Mouse (Mus musculus) megakaryocyte-erythroid progenitor cell, adult 5-6 weeks (primary cell): Measurements from ENCODE around the gene Sept4. TPM values are rescaled to one million over a fixed set of nuclear protein-coding genes. Genes with fewer than 3 reads are reported as not detected.

Experiments
- total RNA-seq, 2 experiments: library from RNA; stranded (forward) in 1 of 2; stranded (reverse) in 1 of 2; fragments of 200-1000, 215-1000 nt in 1 of 2; fragments of >200 nt in 1 of 2; fragmentation: Nextera tagmentation in 1 of 2; gene quantifications; 2 replicates each; pipeline ENCODE4 v1.2.3; 2014 to 2017

Sept4 gene
- total RNA-seq, 2 experiments from 2014 or later = 21.6 to 24.5 TPM

Other genes starting within 250 kb of the Sept4 start
- gene Ppm1e, start 209.9 kb upstream of the Sept4 start, total RNA-seq (2014; fragmentation: Nextera tagmentation) = 0.96 and 1.4 TPM in 2 replicates
- 2.8 and 6.4 TPM in 2 replicates for gene Ppm1e, start 209.9 kb upstream of the Sept4 start, total RNA-seq (2017)
- gene Rad51c, start 163.9 kb upstream of the Sept4 start, total RNA-seq (2014; fragmentation: Nextera tagmentation) = 1.3 and 1.9 TPM in 2 replicates
- 0.72 and 12.6 TPM in 2 replicates for gene Rad51c, start 163.9 kb upstream of the Sept4 start, total RNA-seq (2017)
- gene Tex14, start 163.8 kb upstream of the Sept4 start, total RNA-seq (2014; fragmentation: Nextera tagmentation) = 0.45 TPM in 1 of 2 replicates, not detected in the other
- not detected in 2 replicates for gene Tex14, start 163.8 kb upstream of the Sept4 start, total RNA-seq (2017)
- not detected in 2 replicates for gene Gm11492, start 2.2 kb upstream of the Sept4 start, total RNA-seq (2014; fragmentation: Nextera tagmentation)
- gene Gm11492, start 2.2 kb upstream of the Sept4 start, total RNA-seq (2017) = not detected in 2 replicates
- gene Mtmr4, start 23.3 kb downstream of the Sept4 start, total RNA-seq (2014; fragmentation: Nextera tagmentation) = 18.7 and 31.1 TPM in 2 replicates
- gene Mtmr4, start 23.3 kb downstream of the Sept4 start, total RNA-seq (2017) = 19.9 and 21.8 TPM in 2 replicates
- gene Hsf5, start 48.3 kb downstream of the Sept4 start, total RNA-seq (2014; fragmentation: Nextera tagmentation) = not detected in 2 replicates
- gene Hsf5, start 48.3 kb downstream of the Sept4 start, total RNA-seq (2017) = 0.19 TPM in 1 of 2 replicates, not detected in the other
- gene Rnf43, start 93.8 kb downstream of the Sept4 start, total RNA-seq (2014; fragmentation: Nextera tagmentation) = 4.2 and 7.0 TPM in 2 replicates
- 1.4 and 3.1 TPM in 2 replicates for gene Rnf43, start 93.8 kb downstream of the Sept4 start, total RNA-seq (2017)
- gene Supt4a, start 168.6 kb downstream of the Sept4 start, total RNA-seq (2014; fragmentation: Nextera tagmentation) = 146 and 192 TPM in 2 replicates
- gene Supt4a, start 168.6 kb downstream of the Sept4 start, total RNA-seq (2017) = 55.2 and 75.2 TPM in 2 replicates
- 5.5 and 20.3 TPM in 2 replicates for gene Tspoap1, start 191.6 kb downstream of the Sept4 start, total RNA-seq (2014; fragmentation: Nextera tagmentation)
- 3.5 and 5.4 TPM in 2 replicates for gene Tspoap1, start 191.6 kb downstream of the Sept4 start, total RNA-seq (2017)
- 7.9 TPM in 1 of 2 replicates, not detected in the other for gene Mpo, start 224.7 kb downstream of the Sept4 start, total RNA-seq (2014; fragmentation: Nextera tagmentation)
- gene Mpo, start 224.7 kb downstream of the Sept4 start, total RNA-seq (2017) = 7.6 and 31.9 TPM in 2 replicates